9 mouse cellular contexts compared by ENCODE assay signal in the genomic region with DNA sequence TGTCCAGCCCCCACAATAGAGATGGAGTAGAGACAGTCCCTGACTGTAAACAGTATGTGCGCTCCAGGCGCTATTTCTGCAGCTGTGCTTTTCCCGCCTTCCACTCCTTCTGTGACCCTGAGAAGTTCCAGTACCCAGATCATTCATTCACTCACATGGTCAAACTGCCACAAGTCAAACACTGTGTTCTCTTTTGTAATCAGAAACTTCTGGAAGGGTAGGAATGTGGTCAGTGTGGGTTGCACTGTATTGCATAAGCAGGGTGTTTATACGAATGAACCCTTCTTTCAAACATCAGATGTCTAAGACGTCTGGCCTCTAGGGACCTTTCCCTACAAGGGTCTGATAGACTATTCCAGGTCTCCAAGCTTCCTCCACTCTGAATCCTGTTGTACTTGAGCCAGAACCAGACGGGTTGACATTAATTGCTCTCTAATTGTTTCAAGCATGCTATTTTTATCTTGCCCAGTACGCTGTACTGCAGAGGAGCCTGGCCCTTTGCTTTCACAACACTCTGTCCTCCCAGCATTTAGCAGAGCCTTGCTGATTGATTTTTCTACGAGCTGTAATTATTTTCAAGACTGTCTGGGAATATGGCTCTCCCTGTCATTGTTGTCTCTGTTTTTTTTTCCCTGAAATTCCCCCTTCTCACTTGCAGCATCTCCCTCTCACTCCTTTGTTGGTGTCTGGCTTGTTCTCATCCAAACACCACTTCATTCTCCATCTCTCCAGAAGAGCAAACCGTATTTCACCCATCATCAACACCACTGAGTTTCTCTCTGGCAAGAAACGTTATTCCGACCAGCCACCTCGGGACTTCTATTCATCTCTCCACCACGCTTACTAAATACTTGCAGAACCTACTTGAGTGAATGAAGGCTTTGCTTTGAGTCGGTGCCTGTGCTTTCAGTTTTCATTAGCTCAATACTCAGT. TPM values are rescaled to one million over a fixed set of nuclear protein-coding genes. Genes with fewer than 3 reads are reported as not detected.
A peak's percentile ranks its signal among the peaks of the same experiment; 100 is the strongest.
DNase-seq lines count a peak whose midpoint lies in the region; TF ChIP-seq lines count a peak whose summit lies in the region.
"Had no signal": no experiment of that assay in that cellular context is flagged by ENCODE, and none has a peak within 500 bp of the region (broad histone marks: within the 10 kb centered on the region; RNA-seq: fewer than 3 reads in every experiment).

No protein-coding gene starts in this region.

- intact Hi-C loops in heart, adult 2 months (cut with DNase I), result no loop called here

- 36% methylated on average over 14 of the region's 14 CpGs for WGBS in heart, adult 2 months

- TF ChIP-seq POLR2A in heart, adult 2 months (IDR thresholded peaks at IDR 0.05; ENCODE audit: insufficient read depth, low read depth, low read length), result 0 out of 2 replicates have a peak, but pooled peaks have one; percentile 23

- no peaks in the 10 kb centered on the region for H3K79me2 ChIP-seq in heart, adult 2 months (replicated peaks; ENCODE audit: control insufficient read depth, insufficient read depth, low read length)

- H3K9ac ChIP-seq in heart, adult 2 months (ENCODE audit: low read depth, low read length), result peak overlapping the region; percentile 70

- peak; percentile 58; the same call in 1 of the 2 replicates for TF ChIP-seq EP300 in heart, adult 2 months (IDR thresholded peaks at IDR 0.05; ENCODE audit: insufficient read depth, low read depth, low read length)

- peak; percentile 57 for DNase-seq in gastrocnemius, adult 18-20 months (ENCODE audit: low spot score)
- no peak for DNase-seq in gastrocnemius, postnatal 10 days
- peak; percentile 40 for DNase-seq in adrenal gland, postnatal 14 days
- DNase-seq in heart, adult 2 months, result peak; percentile 28 to 61
- peak; percentile 9 to 21 for DNase-seq in kidney, adult 8-10 months
- peak; percentile 3 to 60 for DNase-seq in monocyte, adult 2 months (ENCODE audit: low read depth in 1 of 2, low spot score in 2 of 2)
- no peak for DNase-seq in right cerebral cortex, adult 18-20 months
- DNase-seq in spleen, postnatal 4 days (ENCODE audit: low spot score in 2 of 2), result no peak

- peak overlapping the region; percentile 81 for H3K27ac ChIP-seq in heart, adult 2 months

- 0 out of 2 replicates have a peak, but pooled peaks have one; percentile 5 for TF ChIP-seq CTCF in heart, adult 2 months (IDR thresholded peaks at IDR 0.05)

- H3K27me3 ChIP-seq in heart, adult 2 months (ENCODE audit: control insufficient read depth, insufficient read depth, low read length), result no peaks in the 10 kb centered on the region

- peaks cover 2% of the 10 kb centered on the region; the same call in 1 of the 2 replicates for H3K4me1 ChIP-seq in heart, adult 2 months (ENCODE audit: control insufficient read depth, insufficient read depth, low read length)

- no peak overlapping the region for H3K4me3 ChIP-seq in heart, adult 2 months

- H3K36me3 ChIP-seq in heart, adult 2 months (ENCODE audit: control insufficient read depth, insufficient read depth, low read length), result no peaks in the 10 kb centered on the region

RNA-seq across cellular contexts. Expression of a gene that starts 44.1 kb away (rescaled TPM):
- 1 to 10 TPM; 7.5 to 7.9 TPM for total RNA-seq in gastrocnemius, adult 18-20 months (2021)
- total RNA-seq in gastrocnemius, postnatal 10 days (2021), result 10 to 100 TPM; 15.6 to 20.4 TPM
- total RNA-seq in adrenal gland, postnatal 14 days (2021), result 452 and 489 TPM in 2 replicates
- 10 to 100 TPM; 17.3 to 25.0 TPM for total RNA-seq in heart, adult 2 months (2021)
- polyA plus RNA-seq in heart, adult 2 months (2012; rRNA removed), result 16.9 and 29.1 TPM in 2 replicates
- total RNA-seq: MEL had no signal

Comparison
In these comparisons a context has a peak if more than half of its experiments do, and no peak if none do; other contexts are left out.
1. DNase-seq: peak in gastrocnemius, adult 18-20 months (single experiment), adrenal gland, postnatal 14 days (single experiment), heart, adult 2 months (2 of 2), kidney, adult 8-10 months (2 of 2) and monocyte, adult 2 months (2 of 2); none in gastrocnemius, postnatal 10 days (single experiment), right cerebral cortex, adult 18-20 months (single experiment) and spleen, postnatal 4 days (0 of 2).
2. RNA of a gene that starts 44.1 kb away (total RNA-seq): 452 to 489 TPM in adrenal gland, postnatal 14 days; 17.3 to 25.0 TPM in heart, adult 2 months, 15.6 to 20.4 TPM in gastrocnemius, postnatal 10 days and 7.5 to 7.9 TPM in gastrocnemius, adult 18-20 months; every median in the first group is over 10 times any median in the second.